Mouse (Mus musculus) retina, embryonic 14.5 days (tissue): ENCODE measurements around the gene Mrpl39.

Experiments used
- DNase-seq: peaks from one replicate; pipeline ENCODE4 v3.0.0-alpha.2; 2015; ENCODE audit warnings: low spot score

Mrpl39 gene

DNA sequence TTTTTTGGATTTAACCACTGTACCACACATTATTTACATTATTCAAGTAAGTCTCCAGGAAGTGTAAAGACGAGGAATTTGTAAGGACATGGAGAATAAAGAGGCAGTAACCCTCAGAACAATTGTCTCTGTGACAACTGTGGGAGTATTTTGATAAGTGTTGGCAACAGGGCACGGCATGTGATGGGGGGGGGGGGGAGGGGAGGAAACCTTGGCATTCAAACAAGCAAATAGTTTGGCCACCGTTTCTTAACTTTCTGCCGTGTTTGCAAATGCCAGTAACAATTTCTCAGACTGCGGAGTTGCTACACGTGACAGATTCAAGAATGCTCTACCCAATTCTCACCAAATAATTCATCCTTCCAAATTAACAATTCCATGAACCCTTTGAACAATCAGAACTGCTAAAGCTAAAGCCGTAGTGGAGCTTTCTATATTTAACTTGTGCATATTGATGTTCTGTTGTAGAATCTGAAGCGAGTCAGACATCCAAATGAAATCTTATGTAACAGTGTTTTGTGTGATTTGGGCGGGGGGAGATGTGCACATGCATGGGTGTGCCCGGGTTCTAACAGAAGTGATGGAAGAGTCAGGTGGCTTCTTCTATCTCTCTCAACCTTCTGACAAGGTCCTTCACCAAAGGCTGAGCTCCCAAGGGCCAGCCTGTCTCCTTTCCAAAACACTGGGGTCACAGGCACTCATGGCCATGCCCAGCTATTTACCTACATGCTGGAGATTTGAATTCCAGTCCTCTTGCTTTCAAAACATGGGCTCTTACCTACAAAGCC is 9.4 kb upstream of the Mrpl39 start:
- DNase-seq: no peak

GRCm38 (mm10) chr16:84737358-84737757 is 1.8 kb upstream of the Mrpl39 start:
- no peak for DNase-seq

GRCm38 (mm10) chr16:84734806-84735165 is 756 bp downstream of the Mrpl39 start:
- DNase-seq: no peak

DNA sequence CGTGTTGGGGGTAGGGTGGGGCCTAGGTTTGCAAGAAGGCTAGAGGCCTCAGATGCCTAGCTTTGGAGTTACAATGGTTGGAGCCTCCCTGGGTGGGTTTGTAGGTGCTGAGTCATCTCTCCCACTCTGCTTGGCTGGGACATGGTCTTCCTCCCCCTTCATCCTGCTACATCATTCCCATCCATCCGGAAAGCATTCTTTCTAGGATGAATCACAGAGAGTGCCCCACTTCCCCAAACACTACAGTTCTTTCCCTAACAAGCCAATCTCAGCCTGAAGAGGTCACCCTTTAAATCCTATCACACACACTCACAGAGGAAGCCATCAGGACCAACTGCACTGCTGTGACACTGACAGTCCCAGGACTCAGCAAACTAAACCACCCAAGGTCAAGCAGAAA is 14.9 kb downstream of the Mrpl39 start:
- no peak for DNase-seq

GRCm38 (mm10) chr16:84718250-84718649 is 17.3 kb downstream of the Mrpl39 start:
- no peak for DNase-seq

- DNase-seq: no peak
Observed at GRCm38 (mm10) chr16:84717618-84718248, 17.8 kb downstream of the Mrpl39 start.

GRCm38 (mm10) chr16:84716724-84717617 is 18.6 kb downstream of the Mrpl39 start:
- no peak for DNase-seq

DNA sequence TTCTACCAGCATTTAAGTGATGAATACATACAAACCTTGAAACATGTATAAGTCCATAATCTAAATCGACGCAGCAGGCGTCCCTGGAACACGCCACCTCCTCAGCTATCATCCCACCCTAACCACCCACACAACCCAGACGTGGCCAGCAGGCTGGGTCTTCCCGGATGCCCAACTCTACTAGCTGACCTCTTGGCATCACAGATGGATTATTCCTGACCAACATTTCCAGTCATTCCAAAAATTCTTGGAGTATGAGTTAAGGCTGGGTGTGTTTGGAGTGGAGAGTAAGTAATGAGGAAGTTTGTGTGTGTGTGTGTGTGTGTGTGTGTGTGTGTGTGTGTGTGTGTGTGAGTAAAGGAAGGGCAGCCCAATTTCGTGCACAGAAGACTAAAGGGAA is 19.3 kb downstream of the Mrpl39 start:
- no peak for DNase-seq

- no peak for DNase-seq
Observed at GRCm38 (mm10) chr16:84714978-84715377, 20.6 kb downstream of the Mrpl39 start.

DNA sequence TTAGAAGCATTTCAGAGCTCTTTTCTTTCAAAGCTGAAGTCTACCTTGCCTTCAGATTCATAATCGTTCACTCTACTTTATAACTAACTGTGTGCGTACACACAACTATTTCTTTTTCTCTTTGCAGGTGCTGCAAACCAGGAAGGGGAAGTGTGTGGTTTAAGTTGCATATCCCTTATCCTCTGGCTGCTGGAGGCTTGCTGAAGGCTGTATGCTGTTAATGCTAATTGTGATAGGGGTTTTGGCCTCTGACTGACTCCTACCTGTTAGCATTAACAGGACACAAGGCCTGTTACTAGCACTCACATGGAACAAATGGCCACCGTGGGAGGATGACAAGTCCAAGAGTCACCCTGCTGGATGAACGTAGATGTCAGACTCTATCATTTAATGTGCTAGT is 21.6 kb downstream of the Mrpl39 start:
- DNase-seq: no peak

DNA sequence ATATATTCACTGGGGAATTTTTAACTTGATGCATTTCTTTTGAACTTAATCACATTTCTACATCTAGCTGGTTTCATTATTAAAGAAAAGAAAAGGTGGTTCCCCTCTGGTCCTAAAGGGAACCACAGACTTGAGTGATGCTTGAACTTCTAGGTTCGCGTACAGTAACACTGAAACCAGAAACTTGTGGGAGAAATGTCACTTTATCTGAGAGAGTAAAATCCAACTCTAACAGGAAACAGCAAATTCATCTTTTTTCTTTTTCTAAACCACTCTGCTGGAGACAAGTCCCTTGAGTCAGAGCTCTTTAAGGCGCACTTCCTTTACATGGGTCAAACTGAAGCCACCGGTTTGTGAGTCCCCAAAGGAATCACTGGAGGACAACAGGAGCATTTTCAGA is 22.4 kb downstream of the Mrpl39 start:
- DNase-seq: no peak

- DNase-seq: no peak
Observed at GRCm38 (mm10) chr16:84708649-84709048, 26.9 kb downstream of the Mrpl39 start.

- no peak for DNase-seq
Observed at GRCm38 (mm10) chr16:84707802-84708201, 27.7 kb downstream of the Mrpl39 start.

- no peak for DNase-seq
Observed at GRCm38 (mm10) chr16:84706571-84706970, 29.0 kb downstream of the Mrpl39 start.

- no peak for DNase-seq
Observed at GRCm38 (mm10) chr16:84705507-84705906, 30.0 kb downstream of the Mrpl39 start.

- peak; percentile 22 for DNase-seq
Observed at GRCm38 (mm10) chr16:84704661-84705240, 30.8 kb downstream of the Mrpl39 start.

GRCm38 (mm10) chr16:84703769-84704660 is 31.5 kb downstream of the Mrpl39 start:
- DNase-seq: peak; percentile 9

DNA sequence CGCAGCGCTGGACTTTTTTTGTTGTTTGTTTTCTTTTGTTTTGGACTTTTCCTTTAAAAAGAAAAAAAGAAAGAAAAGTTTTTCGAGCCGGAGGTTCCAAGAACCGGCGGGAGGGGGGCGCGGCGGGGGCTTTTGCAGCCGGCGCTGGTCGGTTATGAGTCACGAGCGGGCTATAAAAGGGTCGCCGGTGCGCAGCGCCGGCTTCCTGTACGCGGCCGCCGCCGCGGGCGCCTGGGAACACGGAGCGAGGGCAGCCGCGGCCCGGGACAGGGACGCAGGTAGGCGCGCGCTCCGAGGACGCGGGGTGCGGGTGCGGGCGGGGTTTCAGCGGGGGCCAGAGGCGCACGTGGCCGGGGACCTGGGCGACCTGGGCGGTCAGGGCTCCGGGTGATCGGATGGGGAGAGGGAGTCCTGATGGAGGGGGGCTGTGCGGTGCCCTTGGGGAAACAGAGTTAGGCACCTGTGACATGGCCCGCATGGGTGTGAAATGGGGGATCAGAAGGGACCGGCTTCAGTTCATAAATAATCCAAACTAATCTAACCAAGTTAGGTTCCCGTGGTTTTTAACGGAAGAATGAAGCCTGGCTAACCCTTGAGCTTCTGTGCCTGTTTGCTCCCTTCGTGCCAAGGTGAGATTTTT is 32.3 kb downstream of the Mrpl39 start:
- DNase-seq: peak; percentile 36

DNA sequence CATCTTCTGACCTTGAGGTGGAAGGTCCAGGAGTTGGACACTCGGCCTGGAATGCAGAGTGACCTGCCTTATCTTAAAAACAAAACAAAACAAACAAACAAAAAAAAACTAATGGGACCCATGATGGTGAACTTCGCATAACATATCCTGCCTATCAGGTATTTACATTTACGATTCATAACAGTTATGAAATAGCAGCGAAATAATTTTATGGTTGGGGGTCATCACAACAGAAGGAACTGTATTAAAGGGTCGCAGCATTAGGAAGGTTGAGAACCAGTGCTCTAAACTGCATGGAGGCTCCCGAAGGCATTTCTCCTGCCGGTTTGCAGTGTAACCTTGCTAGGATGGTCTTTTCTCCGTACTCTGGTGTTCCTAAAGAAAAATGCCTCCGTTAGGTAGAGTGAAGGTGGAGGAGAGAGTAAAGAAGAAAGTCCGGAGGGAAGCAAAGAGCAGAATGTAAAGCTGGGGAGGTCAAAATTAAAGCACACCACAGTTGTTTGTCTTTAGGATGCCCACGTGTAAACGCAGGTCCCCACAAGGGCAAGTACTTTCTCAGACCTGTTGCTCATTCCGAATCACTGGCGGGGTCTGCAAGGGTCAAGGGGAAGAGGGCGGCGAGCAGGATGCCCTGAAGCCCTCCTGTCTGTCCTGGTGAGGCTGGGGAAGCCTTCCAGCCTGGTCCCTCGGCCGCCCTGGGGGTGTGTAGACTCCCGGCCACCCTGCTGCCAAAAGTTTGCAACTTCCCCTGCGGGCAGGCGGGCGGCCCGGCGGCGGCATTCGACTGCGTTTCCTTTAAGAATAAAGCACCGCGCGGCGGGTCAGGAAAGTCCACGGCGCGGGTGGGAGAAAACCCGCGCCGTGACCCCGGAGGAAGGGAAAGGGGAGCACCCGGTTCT is 33.1 kb downstream of the Mrpl39 start:
- peak; percentile 31 for DNase-seq

- no peak for DNase-seq
Observed at GRCm38 (mm10) chr16:84701041-84701440, 34.5 kb downstream of the Mrpl39 start.
